Mouse (Mus musculus): ENCODE measurements at regions not wholly inside any gene's neighbourhood (a gene's known extent, or its start where the extent isn't known, plus 50 kb on each side); places are given as distances from the start of the nearest gene placed in this dataset.

- TF ChIP-seq CTCF (IDR thresholded peaks at IDR 0.05; ENCODE audit: control insufficient read depth, insufficient read depth, low read length), result no peak
- TF ChIP-seq POLR2A (IDR thresholded peaks at IDR 0.05; ENCODE audit: borderline replicate concordance, control insufficient read depth, low read depth, low read length), result no peak
These were observed 234.7 kb upstream of the Rsrc1 start for GRCm38 (mm10) chr3:66746373-66747072.

GRCm38 (mm10) chr3:66747073-66747710, 234.0 kb upstream of the Rsrc1 start:
- TF ChIP-seq POLR2A (IDR thresholded peaks at IDR 0.05; ENCODE audit: borderline replicate concordance, control insufficient read depth, low read depth, low read length), result no peak
- 0 out of 2 replicates have a peak, but pooled peaks have one; percentile 0 for TF ChIP-seq CTCF (IDR thresholded peaks at IDR 0.05; ENCODE audit: control insufficient read depth, insufficient read depth, low read length)
- 87% methylated on average over 20 of the region's 20 CpGs for WGBS

More at GRCm38 (mm10) chr3:66746373-66747072, 234.7 kb upstream of the Rsrc1 start:
- Histone ChIP-seq H3K4me1 (ENCODE audit: control insufficient read depth, insufficient read depth, low read length) (no peaks in the 10 kb centered on the region), H3K27ac (ENCODE audit: control insufficient read depth, insufficient read depth, low read depth, low read length, poor library complexity) (no peak overlapping the region), H3K4me3 (replicated peaks; ENCODE audit: control insufficient read depth, low read depth, low read length) (no peak overlapping the region)
- 87% methylated on average over 19 of the region's 19 CpGs for WGBS

DNA sequence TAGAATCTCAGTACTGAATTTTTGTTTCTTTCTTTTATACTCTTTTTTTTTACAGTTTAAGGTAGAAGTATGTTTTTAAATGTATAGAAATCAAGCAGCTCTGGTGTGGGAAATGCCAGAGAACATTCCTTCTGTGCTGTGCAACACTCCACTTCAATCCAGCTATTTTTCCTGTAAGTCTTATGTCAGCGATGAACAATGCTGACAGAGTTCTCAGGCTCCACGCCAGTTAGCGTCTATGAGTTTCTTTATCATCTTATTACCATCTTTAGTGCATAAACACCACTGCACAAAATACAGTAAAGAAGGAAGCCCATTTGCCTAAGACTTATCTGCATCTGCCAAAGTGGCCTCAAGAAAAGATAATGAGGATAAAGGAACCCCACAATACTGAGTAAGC, 223.0 kb upstream of the Rsrc1 start:
- no peak overlapping the region for H3K4me3 ChIP-seq (replicated peaks; ENCODE audit: control insufficient read depth, low read depth, low read length)
- WGBS, result 74% methylated on average over 3 of the region's 3 CpGs
- no peak for TF ChIP-seq CTCF (IDR thresholded peaks at IDR 0.05; ENCODE audit: control insufficient read depth, insufficient read depth, low read length)
- TF ChIP-seq POLR2A (IDR thresholded peaks at IDR 0.05; ENCODE audit: borderline replicate concordance, control insufficient read depth, low read depth, low read length), result no peak
- H3K4me1 ChIP-seq (ENCODE audit: control insufficient read depth, insufficient read depth, low read length), result no peaks in the 10 kb centered on the region
- H3K27ac ChIP-seq (ENCODE audit: control insufficient read depth, insufficient read depth, low read depth, low read length, poor library complexity), result no peak overlapping the region

More at GRCm38 (mm10) chr3:66747073-66747710, 234.0 kb upstream of the Rsrc1 start:
- Histone ChIP-seq H3K27ac (ENCODE audit: control insufficient read depth, insufficient read depth, low read depth, low read length, poor library complexity) (no peak overlapping the region), H3K4me1 (ENCODE audit: control insufficient read depth, insufficient read depth, low read length) (no peaks in the 10 kb centered on the region), H3K4me3 (replicated peaks; ENCODE audit: control insufficient read depth, low read depth, low read length) (no peak overlapping the region)

DNA sequence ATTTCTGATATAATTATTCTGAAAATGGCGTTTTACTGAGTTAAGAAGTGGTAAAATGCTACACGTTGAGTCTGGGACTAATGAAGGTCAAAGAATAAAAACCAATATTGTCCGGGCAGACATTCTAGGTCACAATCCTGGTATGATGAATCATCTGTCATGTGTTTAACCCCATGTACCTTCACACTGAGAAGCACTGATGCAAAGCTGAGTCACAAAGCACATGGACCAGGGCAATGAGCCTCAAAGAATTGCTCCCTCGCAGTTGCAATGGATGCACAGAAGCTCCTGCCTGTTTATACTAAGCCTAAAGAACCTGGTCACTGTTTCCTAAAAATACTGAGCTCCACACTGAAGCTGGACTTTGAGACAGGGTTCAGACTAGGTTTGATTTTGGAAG, 221.3 kb upstream of the Rsrc1 start:
- TF ChIP-seq CTCF (IDR thresholded peaks at IDR 0.05; ENCODE audit: control insufficient read depth, insufficient read depth, low read length) (no peak), POLR2A (IDR thresholded peaks at IDR 0.05; ENCODE audit: borderline replicate concordance, control insufficient read depth, low read depth, low read length) (no peak)
- WGBS, result 79% methylated on average over 4 of the region's 4 CpGs
- no peak overlapping the region for H3K27ac ChIP-seq (ENCODE audit: control insufficient read depth, insufficient read depth, low read depth, low read length, poor library complexity)
- no peaks in the 10 kb centered on the region for H3K4me1 ChIP-seq (ENCODE audit: control insufficient read depth, insufficient read depth, low read length)
- no peak overlapping the region for H3K4me3 ChIP-seq (replicated peaks; ENCODE audit: control insufficient read depth, low read depth, low read length)

GRCm38 (mm10) chr3:66762446-66762845, 218.7 kb upstream of the Rsrc1 start:
- 89% methylated on average over 3 of the region's 3 CpGs for WGBS
- no peaks in the 10 kb centered on the region for H3K4me1 ChIP-seq (ENCODE audit: control insufficient read depth, insufficient read depth, low read length)
- TF ChIP-seq POLR2A (IDR thresholded peaks at IDR 0.05; ENCODE audit: borderline replicate concordance, control insufficient read depth, low read depth, low read length) (no peak), CTCF (IDR thresholded peaks at IDR 0.05; ENCODE audit: control insufficient read depth, insufficient read depth, low read length) (no peak)
- H3K27ac ChIP-seq (ENCODE audit: control insufficient read depth, insufficient read depth, low read depth, low read length, poor library complexity), result no peak overlapping the region
- no peak overlapping the region for H3K4me3 ChIP-seq (replicated peaks; ENCODE audit: control insufficient read depth, low read depth, low read length)

GRCm38 (mm10) chr3:66797351-66798010, 183.7 kb upstream of the Rsrc1 start:
- Histone ChIP-seq H3K4me1 (ENCODE audit: control insufficient read depth, insufficient read depth, low read length) (no peaks in the 10 kb centered on the region), H3K27ac (ENCODE audit: control insufficient read depth, insufficient read depth, low read depth, low read length, poor library complexity) (no peak overlapping the region), H3K4me3 (replicated peaks; ENCODE audit: control insufficient read depth, low read depth, low read length) (no peak overlapping the region)
- TF ChIP-seq CTCF (IDR thresholded peaks at IDR 0.05; ENCODE audit: control insufficient read depth, insufficient read depth, low read length) (no peak), POLR2A (IDR thresholded peaks at IDR 0.05; ENCODE audit: borderline replicate concordance, control insufficient read depth, low read depth, low read length) (no peak)
- 83% methylated on average over 12 of the region's 12 CpGs for WGBS

DNA sequence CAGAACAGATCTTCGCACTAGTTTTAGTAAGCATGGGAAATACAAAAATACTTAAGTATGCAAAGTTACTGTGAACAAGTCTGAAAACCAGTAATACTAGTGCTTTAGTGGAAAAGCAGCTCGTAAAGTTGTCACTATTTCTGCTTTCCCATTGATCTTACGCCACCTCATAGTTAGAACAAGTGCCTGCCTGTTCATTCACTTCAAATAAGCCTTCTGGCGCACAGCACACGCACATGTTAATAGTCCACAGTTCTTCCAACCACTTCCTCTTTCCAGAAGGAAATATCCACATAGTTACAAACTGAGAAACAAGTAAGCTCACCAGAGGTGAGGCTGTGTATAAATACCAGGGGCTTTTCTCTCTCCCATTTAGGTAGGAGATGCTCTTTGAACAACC, 182.9 kb upstream of the Rsrc1 start:
- H3K4me3 ChIP-seq (replicated peaks; ENCODE audit: control insufficient read depth, low read depth, low read length), result no peak overlapping the region
- no peak for TF ChIP-seq POLR2A (IDR thresholded peaks at IDR 0.05; ENCODE audit: borderline replicate concordance, control insufficient read depth, low read depth, low read length)
- TF ChIP-seq CTCF (IDR thresholded peaks at IDR 0.05; ENCODE audit: control insufficient read depth, insufficient read depth, low read length), result no peak
- WGBS, result 61% methylated on average over 5 of the region's 5 CpGs
- no peaks in the 10 kb centered on the region for H3K4me1 ChIP-seq (ENCODE audit: control insufficient read depth, insufficient read depth, low read length)
- H3K27ac ChIP-seq (ENCODE audit: control insufficient read depth, insufficient read depth, low read depth, low read length, poor library complexity), result no peak overlapping the region

DNA sequence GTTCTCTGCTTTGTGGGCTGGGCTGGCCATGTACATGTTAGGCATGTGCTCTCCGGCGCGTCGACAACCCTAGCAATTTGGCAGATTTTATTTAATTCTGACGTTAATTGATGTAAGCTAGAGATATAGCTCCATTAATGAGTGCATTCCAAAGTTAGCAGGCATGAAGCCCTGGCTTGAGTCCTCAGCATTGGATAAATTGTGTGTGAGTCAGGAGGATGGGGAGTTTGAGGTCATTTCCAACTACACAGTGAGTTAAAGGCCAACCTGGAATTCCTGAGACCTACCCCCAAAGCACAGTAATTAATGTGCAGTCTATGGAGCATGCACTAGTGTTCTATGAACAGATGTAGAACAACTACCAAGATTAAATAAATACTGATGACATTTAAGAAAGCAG, 178.7 kb upstream of the Rsrc1 start:
- Histone ChIP-seq H3K4me1 (ENCODE audit: control insufficient read depth, insufficient read depth, low read length) (no peaks in the 10 kb centered on the region), H3K4me3 (replicated peaks; ENCODE audit: control insufficient read depth, low read depth, low read length) (no peak overlapping the region), H3K27ac (ENCODE audit: control insufficient read depth, insufficient read depth, low read depth, low read length, poor library complexity) (no peak overlapping the region)
- no peak for TF ChIP-seq POLR2A (IDR thresholded peaks at IDR 0.05; ENCODE audit: borderline replicate concordance, control insufficient read depth, low read depth, low read length)
- no peak for TF ChIP-seq CTCF (IDR thresholded peaks at IDR 0.05; ENCODE audit: control insufficient read depth, insufficient read depth, low read length)
- 92% methylated on average over 5 of the region's 5 CpGs for WGBS
